Mouse (Mus musculus) midbrain, embryonic 14.5 days (tissue): ENCODE measurements around the gene Stub1. TPM values are rescaled to one million over a fixed set of nuclear protein-coding genes. Genes with fewer than 3 reads are reported as not detected.

Source experiments
- ATAC-seq: fragments of 200-750 bp; cut with Nextera tagmentation; 2 replicates; pipeline ENCODE4 v1.8.0; 2017; ENCODE audit warnings: moderate number of reproducible peaks, moderate library complexity; ENCODE audit not compliant: low FRiP score, low TSS enrichment
- DNase-seq: peaks from one replicate; pipeline ENCODE4 v3.0.0-alpha.2; 2015
- H3K27ac ChIP-seq: fragments of 300-500 bp; sonication (generic); replicated peaks from 2 replicates; pipeline ENCODE4 v1.5.1; 2014; ENCODE audit warnings: mild to moderate bottlenecking, low read depth, low read length, moderate library complexity
- H3K27me3 ChIP-seq: fragments of 300-500 bp; sonication (generic); 2 replicates; pipeline ENCODE4 v1.6.1; 2014; ENCODE audit warnings: low read length, control low read depth, mixed read lengths; ENCODE audit not compliant: control insufficient read depth, insufficient read depth
- H3K36me3 ChIP-seq: fragments of 300-500 bp; sonication (generic); 2 replicates; pipeline ENCODE4 v1.6.1; 2014; ENCODE audit warnings: low read length, control low read depth; ENCODE audit not compliant: control insufficient read depth, insufficient read depth
- H3K4me1 ChIP-seq: fragments of 300-500 bp; sonication (generic); 2 replicates; pipeline ENCODE4 v1.6.1; 2014; ENCODE audit warnings: mild to moderate bottlenecking, antibody characterized with exemption, low read length, control low read depth; ENCODE audit not compliant: control insufficient read depth, insufficient read depth
- H3K4me2 ChIP-seq: fragments of 300-500 bp; sonication (generic); 2 replicates; pipeline ENCODE4 v1.6.1; 2014; ENCODE audit warnings: mild to moderate bottlenecking, low read length, moderate library complexity
- H3K4me3 ChIP-seq: fragments of 300-500 bp; sonication (generic); replicated peaks from 2 replicates; pipeline ENCODE4 v1.5.1; 2014; ENCODE audit warnings: low read depth, low read length
- H3K9ac ChIP-seq: fragments of 300-500 bp; sonication (generic); replicated peaks from 2 replicates; pipeline ENCODE4 v1.6.1; 2014; ENCODE audit warnings: mild to moderate bottlenecking, low read length, moderate library complexity
- H3K9me3 ChIP-seq: fragments of 300-500 bp; sonication (generic); 2 replicates; pipeline ENCODE4 v1.6.1; 2016; ENCODE audit warnings: low read length, control low read depth, mixed read lengths; ENCODE audit not compliant: control insufficient read depth
- WGBS: fragments of 180-500 bp; shearing (Covaris S2); extraction: QIAGEN DNeasy Blood & Tissue Kit; methylation state at CpG from one replicate; pipeline ENCODE4 v1.1.7; 2014; 5-methylcytosine and 5-hydroxymethylcytosine counted together
- polyA plus RNA-seq: library from polyadenylated mRNA; unstranded; fragments of >200 nt; fragmentation: Nextera tagmentation; extraction: Ambion mirVana; gene quantifications from 2 replicates; pipeline ENCODE4 v1.2.1, GENCODE M21; 2014

The Stub1 gene
- polyA plus RNA-seq, 1 experiment from 2014 or later = 310 TPM

DNA sequence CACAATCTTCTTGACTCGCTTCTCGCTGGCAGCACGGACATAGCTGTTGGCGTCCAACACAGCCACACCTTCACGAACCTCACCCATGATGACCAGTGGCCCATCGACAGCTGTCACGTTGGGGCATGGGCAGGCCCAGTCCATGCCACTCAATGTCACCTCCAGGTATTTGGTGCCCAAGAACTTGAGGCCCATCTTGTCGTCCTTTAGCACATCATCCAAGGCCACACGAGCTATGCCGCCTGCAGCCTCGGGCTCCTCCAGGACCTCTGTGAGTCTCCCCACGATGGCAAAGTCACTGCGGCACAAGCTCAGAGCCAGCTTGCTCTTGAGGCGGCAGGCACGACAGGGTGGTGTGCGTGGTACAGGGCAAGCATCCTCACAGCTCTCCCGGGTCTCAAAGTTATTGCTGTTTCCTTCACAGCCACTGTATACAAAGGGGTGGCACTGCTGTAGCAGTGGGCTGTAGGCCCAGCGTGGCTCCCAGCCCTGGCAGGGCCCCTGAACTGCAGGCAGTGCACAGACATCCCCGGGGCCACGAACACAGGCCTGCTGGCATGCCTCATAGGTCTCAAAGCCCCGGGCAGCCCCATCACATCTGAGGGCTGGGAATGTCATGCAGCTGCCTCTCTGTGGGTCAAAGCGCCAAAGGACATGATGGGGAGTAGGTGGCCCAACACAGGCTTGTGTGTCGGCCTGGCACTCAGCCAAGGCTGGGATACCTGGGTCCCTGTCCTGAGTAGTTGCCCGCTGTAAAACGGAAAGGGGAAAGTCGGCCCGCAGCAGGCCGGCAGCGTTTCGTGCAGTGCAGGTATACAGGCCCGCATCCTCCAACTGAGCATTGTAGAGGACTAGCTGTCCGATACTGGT, 44.8 kb upstream of the Stub1 start:
- ATAC-seq = no peak
- H3K36me3 ChIP-seq = peaks cover 33% of the 10 kb centered on the region
- WGBS = 94% methylated on average over 32 of the region's 32 CpGs

DNA sequence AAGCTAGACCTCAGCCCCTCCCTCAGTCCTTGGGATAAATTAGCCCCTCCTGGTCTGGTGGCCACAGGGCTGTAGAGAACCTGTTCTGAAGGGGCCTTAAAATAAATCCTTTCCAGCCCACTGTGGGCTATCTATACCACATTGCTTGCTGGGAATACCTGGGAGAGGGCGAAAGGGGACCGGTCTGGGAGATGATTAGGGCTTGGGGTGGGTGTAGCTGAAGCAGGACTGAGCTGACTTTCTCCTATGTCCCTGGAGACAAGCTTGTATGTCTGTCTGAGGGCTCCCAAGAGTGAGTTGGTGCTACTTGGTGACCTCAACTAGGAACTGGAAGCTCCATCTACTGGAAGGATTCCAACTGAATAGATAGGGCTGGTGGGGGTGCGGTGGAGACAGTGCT, 43.8 kb upstream of the Stub1 start:
- Histone ChIP-seq H3K4me1 (peaks cover 38% of the 10 kb centered on the region), H3K9ac (no peak overlapping the region), H3K36me3 (peaks cover 25% of the 10 kb centered on the region), H3K4me2 (peak overlapping the region; percentile 97; the same call in 1 of the 2 replicates), H3K9me3 (no peaks in the 10 kb centered on the region), H3K4me3 (no peak overlapping the region), H3K27me3 (no peaks in the 10 kb centered on the region), H3K27ac (no peak overlapping the region)
- DNase-seq (no peak), ATAC-seq (no peak)
- WGBS = 95% methylated on average over 3 of the region's 3 CpGs

More for the DNA sequence above, 44.8 kb upstream of the Stub1 start:
- peaks cover 42% of the 10 kb centered on the region for H3K4me1 ChIP-seq
- H3K27me3 ChIP-seq = no peaks in the 10 kb centered on the region
- H3K27ac ChIP-seq = no peak overlapping the region
- no peaks in the 10 kb centered on the region for H3K9me3 ChIP-seq
- no peak overlapping the region for H3K9ac ChIP-seq
- H3K4me2 ChIP-seq = no peak overlapping the region
- DNase-seq = no peak
- 0 out of 2 replicates have a peak overlapping the region, but pooled peaks have one; percentile 1 for H3K4me3 ChIP-seq

DNA sequence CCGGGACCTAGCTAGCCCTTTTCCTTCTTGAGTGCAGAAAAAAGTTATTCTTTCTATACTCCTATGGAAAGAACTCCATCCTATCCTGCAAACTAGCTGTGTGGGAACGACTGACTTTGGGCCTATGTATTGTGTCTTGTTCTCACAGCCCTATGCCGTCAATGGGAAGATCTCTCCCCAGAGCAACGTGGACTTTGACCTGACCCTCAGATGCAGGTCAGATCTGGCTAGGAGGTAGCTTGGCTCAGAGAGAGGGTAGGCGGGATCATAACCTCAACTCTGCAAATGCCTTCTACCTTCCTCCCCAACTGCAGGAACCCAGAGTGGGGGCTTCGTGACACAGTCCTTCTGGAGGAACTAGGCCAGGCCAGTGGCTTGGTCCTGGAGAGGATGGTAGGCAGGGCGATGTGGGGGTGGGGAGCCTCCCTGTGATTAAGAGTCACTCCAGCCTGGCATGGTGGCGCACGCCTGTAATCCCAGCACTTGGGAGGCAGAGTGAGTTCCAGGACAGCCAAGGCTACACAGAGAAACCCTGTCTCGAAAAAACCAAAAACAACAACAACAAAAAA, 43.2 kb upstream of the Stub1 start:
- DNase-seq = no peak
- peaks cover 36% of the 10 kb centered on the region for H3K4me1 ChIP-seq
- peak overlapping the region; percentile 94; the same call in 1 of the 2 replicates for H3K27ac ChIP-seq

DNA sequence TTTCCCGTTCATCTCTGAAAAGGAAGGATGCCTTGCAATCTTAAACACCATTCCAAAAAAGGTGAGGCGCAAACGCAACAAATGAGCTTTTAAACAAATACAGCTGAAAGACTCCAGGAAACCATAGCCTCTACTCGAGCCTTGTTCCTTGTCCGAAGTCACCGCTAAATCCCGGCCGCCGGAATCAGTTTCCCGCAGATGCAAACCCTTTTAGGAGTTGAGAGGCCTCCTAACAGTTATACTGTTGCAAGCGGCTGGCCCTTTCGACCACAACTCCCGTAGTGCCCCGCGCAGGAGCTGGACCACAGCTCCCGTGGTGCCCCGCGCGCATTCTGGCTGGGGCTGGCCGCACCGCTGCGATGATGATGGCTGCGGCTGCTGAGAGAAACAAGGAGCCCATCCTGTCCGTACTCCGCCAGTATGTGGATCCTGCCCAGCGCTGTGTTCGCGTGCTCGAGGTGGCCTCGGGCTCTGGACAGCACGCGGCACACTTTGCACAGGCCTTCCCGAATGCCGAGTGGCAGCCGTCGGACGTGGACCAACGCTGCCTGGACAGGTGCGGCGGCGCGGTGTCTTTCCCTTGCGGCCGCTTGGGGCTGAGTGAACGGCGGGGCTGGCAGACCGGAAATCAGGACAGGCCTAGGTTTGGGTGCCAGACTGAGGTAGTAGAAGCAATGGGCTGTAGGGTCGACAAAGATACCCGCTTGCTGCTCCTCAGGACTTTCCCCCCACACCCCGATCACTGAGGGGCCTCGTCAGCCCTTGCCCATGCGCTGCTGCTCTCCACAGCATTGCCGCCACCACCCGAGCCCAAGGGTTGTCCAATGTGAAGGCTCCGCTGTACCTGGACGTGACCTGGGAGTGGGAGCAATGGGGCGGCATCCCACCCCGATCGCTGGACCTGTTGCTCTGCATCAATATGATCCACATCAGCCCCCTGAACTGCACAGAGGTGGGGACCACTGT, 42.2 kb upstream of the Stub1 start:
- Histone ChIP-seq H3K9ac (peak overlapping the region; percentile 80), H3K36me3 (peaks cover 21% of the 10 kb centered on the region), H3K27me3 (no peaks in the 10 kb centered on the region), H3K4me2 (peak overlapping the region; percentile 97), H3K27ac (peak overlapping the region; percentile 94), H3K4me3 (peak overlapping the region; percentile 75), H3K4me1 (peaks cover 29% of the 10 kb centered on the region), H3K9me3 (no peaks in the 10 kb centered on the region)
- DNase-seq = peak; percentile 94
- WGBS = under 1% methylated on average over 59 of the region's 59 CpGs
- ATAC-seq = peak; percentile 89

More for the DNA sequence above, 43.2 kb upstream of the Stub1 start:
- no peaks in the 10 kb centered on the region for H3K9me3 ChIP-seq
- peak overlapping the region; percentile 80 for H3K9ac ChIP-seq
- ATAC-seq = no peak
- peaks cover 21% of the 10 kb centered on the region for H3K36me3 ChIP-seq
- no peaks in the 10 kb centered on the region for H3K27me3 ChIP-seq
- peak overlapping the region; percentile 75 for H3K4me3 ChIP-seq
- WGBS = 56% methylated on average over 10 of the region's 10 CpGs
- peak overlapping the region; percentile 97 for H3K4me2 ChIP-seq

DNA sequence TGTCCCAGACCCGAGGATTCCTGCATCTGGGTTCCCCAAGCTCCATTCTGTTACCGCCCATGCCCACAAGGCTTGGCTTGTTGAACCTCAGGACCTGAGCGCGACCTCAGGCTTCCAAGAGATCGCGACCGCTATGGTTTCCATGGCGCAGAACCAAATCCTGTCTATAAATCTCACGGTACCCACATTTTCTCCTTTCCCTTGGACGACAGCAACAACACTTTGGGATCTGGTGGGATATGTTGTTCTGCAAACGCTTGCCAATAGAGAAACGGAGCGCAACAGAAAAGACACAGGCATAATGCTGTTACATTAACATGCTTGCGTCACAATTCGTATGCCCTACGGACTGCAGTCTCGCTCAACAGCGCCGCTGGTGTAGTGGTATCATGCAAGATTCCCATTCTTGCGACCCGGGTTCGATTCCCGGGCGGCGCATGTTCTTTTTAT, 41.5 kb upstream of the Stub1 start, which contains the start of gene Mettl26:
Gene Mettl26, plus strand, starts transcription at position 354 of the 450 bp plus-strand sequence.
- H3K27ac ChIP-seq = peak within 1 kb of the TSS; percentile 94
- no peaks in the 10 kb centered on the region for H3K27me3 ChIP-seq
- peak; percentile 97 for DNase-seq
- peak; percentile 79 for ATAC-seq
- under 1% methylated on average over 25 of the region's 25 CpGs for WGBS
- H3K4me1 ChIP-seq = peaks cover 23% of the 10 kb centered on the region
- H3K36me3 ChIP-seq = peaks cover 17% of the 10 kb centered on the region
- H3K4me3 ChIP-seq = peak within 1 kb of the TSS; percentile 75
- H3K9ac ChIP-seq = peak within 1 kb of the TSS; percentile 80
- no peaks in the 10 kb centered on the region for H3K9me3 ChIP-seq
- peak within 1 kb of the TSS; percentile 97 for H3K4me2 ChIP-seq

DNA sequence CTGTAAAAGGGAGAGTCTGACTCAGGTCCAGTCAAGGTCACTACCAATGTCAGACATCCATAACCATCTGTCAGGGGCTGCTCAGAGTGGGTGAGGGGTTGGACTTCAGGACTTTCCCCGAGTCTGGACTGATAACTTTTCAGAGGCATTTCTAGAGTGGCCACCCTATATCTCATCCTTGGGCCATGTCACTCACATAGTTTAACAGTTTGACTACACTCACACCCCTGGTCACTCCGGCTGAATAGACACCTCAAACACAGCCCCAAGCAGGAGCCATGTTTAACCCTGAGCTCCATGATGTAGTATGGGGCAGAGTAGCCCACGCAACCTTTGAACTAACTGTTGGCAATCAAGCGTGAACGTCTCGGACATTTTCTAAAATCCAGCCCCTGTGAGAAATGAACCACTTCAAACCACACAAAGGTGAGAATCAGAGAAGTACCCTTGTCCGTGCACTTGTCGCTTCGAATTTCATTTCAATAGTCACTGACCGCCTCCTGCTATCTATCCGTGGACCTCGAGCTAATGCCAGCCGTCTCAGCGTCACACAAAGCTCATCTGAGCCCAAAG, 41.0 kb upstream of the Stub1 start:
- Histone ChIP-seq H3K4me1 (peaks cover 22% of the 10 kb centered on the region), H3K27ac (peak overlapping the region; percentile 94), H3K4me3 (peak overlapping the region; percentile 75), H3K9ac (peak overlapping the region; percentile 48), H3K27me3 (no peaks in the 10 kb centered on the region), H3K4me2 (peak overlapping the region; percentile 97), H3K9me3 (no peaks in the 10 kb centered on the region), H3K36me3 (peaks cover 16% of the 10 kb centered on the region)
- 6% methylated on average over 14 of the region's 14 CpGs for WGBS
- ATAC-seq (no peak), DNase-seq (no peak)

DNA sequence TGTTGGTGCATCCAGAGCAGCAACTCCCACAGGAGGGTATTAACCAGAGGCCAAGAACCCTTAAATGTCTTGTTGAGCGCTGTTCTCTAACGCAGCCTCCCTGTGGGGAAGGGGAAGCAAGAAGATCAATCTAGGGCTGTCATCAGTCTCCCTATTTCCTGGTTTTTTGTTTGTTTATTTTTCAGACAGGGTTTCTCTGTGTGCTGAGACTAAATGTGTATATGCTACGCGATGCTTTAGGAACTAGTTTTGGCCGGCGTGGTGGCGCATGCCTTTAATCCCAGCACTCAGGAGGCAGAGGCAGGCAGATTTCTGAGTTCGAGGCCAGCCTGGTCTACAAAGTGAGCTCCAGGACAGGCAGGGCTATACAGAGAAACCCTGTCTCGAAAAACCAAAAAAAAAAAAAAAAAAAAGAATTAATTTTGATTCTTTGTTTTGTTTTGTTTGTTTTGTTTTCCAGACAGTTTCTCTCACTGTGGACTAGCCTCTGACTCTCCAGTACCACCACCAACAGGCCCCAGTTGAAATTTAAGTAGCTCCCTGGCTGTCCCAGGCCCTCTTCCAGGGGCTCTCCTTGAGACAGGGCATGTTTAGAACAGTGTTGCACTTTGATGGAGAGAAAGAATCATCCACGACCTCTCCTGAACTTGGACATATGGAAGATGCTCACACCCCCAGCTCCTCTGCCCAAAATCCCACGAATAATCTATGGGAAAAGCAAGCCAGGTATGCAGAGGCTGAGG, 40.4 kb upstream of the Stub1 start:
- peak overlapping the region; percentile 48; the same call in 1 of the 2 replicates for H3K9ac ChIP-seq
- no peaks in the 10 kb centered on the region for H3K9me3 ChIP-seq
- H3K4me2 ChIP-seq = peak overlapping the region; percentile 97
- no peak for ATAC-seq
- no peak for DNase-seq
- no peaks in the 10 kb centered on the region for H3K27me3 ChIP-seq
- 81% methylated on average over 11 of the region's 11 CpGs for WGBS
- H3K4me1 ChIP-seq = peaks cover 22% of the 10 kb centered on the region
- H3K36me3 ChIP-seq = peaks cover 10% of the 10 kb centered on the region
- peak overlapping the region; percentile 94 for H3K27ac ChIP-seq
- peak overlapping the region; percentile 75 for H3K4me3 ChIP-seq
